Mouse (Mus musculus): ENCODE measurements around the gene Dpf3. TPM values are rescaled to one million over a fixed set of nuclear protein-coding genes. Genes with fewer than 3 reads are reported as not detected.

The Dpf3 gene
- total RNA-seq, 2 experiments from 2014 or later, result 22.5 to 26.3 TPM

- Histone ChIP-seq H3K4me3 (no peak overlapping the region), H3K27ac (no peak overlapping the region)
- no peak for TF ChIP-seq CTCF (IDR thresholded peaks at IDR 0.05)
- DNase-seq, result no peak
- intact Hi-C loops (cut with DNase I), result no loop called here
Observed at GRCm38 (mm10) chr12:83308627-83309026, 178.9 kb downstream of the Dpf3 start.

- DNase-seq, result no peak
- Histone ChIP-seq H3K4me3 (peak overlapping the region; percentile 60), H3K27ac (peak overlapping the region; percentile 84)
- TF ChIP-seq CTCF (IDR thresholded peaks at IDR 0.05), result no peak
- intact Hi-C loops (cut with DNase I), result loop anchor here (2.0 kb wide), 1 partner anchor 32 kb away; no protein-coding TSS in a partner anchor
Observed at GRCm38 (mm10) chr12:83303221-83303620, 184.3 kb downstream of the Dpf3 start.

- peak; percentile 61 for DNase-seq
- intact Hi-C loops (cut with DNase I), result loop anchor here (2.0 kb wide), 1 partner anchor 32 kb away; no protein-coding TSS in a partner anchor
- Histone ChIP-seq H3K27ac (peak overlapping the region; percentile 84), H3K4me3 (peak overlapping the region; percentile 60)
- TF ChIP-seq CTCF (IDR thresholded peaks at IDR 0.05), result no peak
Observed at GRCm38 (mm10) chr12:83302320-83303153, 185.0 kb downstream of the Dpf3 start.

- DNase-seq, result peak; percentile 77
- TF ChIP-seq CTCF (IDR thresholded peaks at IDR 0.05), result no peak
- H3K27ac ChIP-seq, result peak overlapping the region; percentile 84
- intact Hi-C loops (cut with DNase I), result loop anchor here (2.0 kb wide), 1 partner anchor 31 kb away; no protein-coding TSS in a partner anchor
- peak overlapping the region; percentile 60; the same call in 1 of the 2 replicates for H3K4me3 ChIP-seq
Observed at GRCm38 (mm10) chr12:83301616-83302319, 185.7 kb downstream of the Dpf3 start.

- no peak for TF ChIP-seq CTCF (IDR thresholded peaks at IDR 0.05)
- DNase-seq, result no peak
- Histone ChIP-seq H3K4me3 (no peak overlapping the region), H3K27ac (no peak overlapping the region)
- intact Hi-C loops (cut with DNase I), result no loop called here
Observed at GRCm38 (mm10) chr12:83298358-83298757, 189.2 kb downstream of the Dpf3 start.

- no peak for DNase-seq
- no peak overlapping the region for H3K4me3 ChIP-seq
- TF ChIP-seq CTCF (IDR thresholded peaks at IDR 0.05), result no peak
- intact Hi-C loops (cut with DNase I), result no loop called here
- H3K27ac ChIP-seq, result no peak overlapping the region
Observed at GRCm38 (mm10) chr12:83295031-83295430, 192.5 kb downstream of the Dpf3 start.

- intact Hi-C loops (cut with DNase I), result no loop called here
- no peak overlapping the region for H3K4me3 ChIP-seq
- TF ChIP-seq CTCF (IDR thresholded peaks at IDR 0.05), result no peak
- no peak for DNase-seq
- H3K27ac ChIP-seq, result no peak overlapping the region
Observed at GRCm38 (mm10) chr12:83291915-83292314, 195.6 kb downstream of the Dpf3 start.

GRCm38 (mm10) chr12:83286496-83287492, 200.7 kb downstream of the Dpf3 start:
- intact Hi-C loops (cut with DNase I), result no loop called here
- no peak for DNase-seq
- TF ChIP-seq CTCF (IDR thresholded peaks at IDR 0.05), result no peak
- no peak overlapping the region for H3K4me3 ChIP-seq
- no peak overlapping the region for H3K27ac ChIP-seq

GRCm38 (mm10) chr12:83283591-83284320, 203.8 kb downstream of the Dpf3 start:
- no peak for TF ChIP-seq CTCF (IDR thresholded peaks at IDR 0.05)
- intact Hi-C loops (cut with DNase I), result no loop called here

GRCm38 (mm10) chr12:83277537-83278441, 209.7 kb downstream of the Dpf3 start:
- intact Hi-C loops (cut with DNase I), result no loop called here
- Histone ChIP-seq H3K27ac (no peak overlapping the region), H3K4me3 (no peak overlapping the region)
- DNase-seq, result peak; percentile 66
- no peak for TF ChIP-seq CTCF (IDR thresholded peaks at IDR 0.05)

More at GRCm38 (mm10) chr12:83283591-83284320, 203.8 kb downstream of the Dpf3 start:
- DNase-seq, result no peak
- H3K27ac ChIP-seq, result no peak overlapping the region
- H3K4me3 ChIP-seq, result no peak overlapping the region

All from gastrocnemius, adult 2 months (tissue).